Mouse (Mus musculus) liver, embryonic 14.5 days (tissue): ENCODE data around the gene Tspan1. TPM values are rescaled to one million over a fixed set of nuclear protein-coding genes. Genes with fewer than 3 reads are reported as not detected.

Experiments
- ATAC-seq: fragments of 200-750 bp; cut with Nextera tagmentation; 2 replicates; pipeline ENCODE4 v1.8.0; 2017; ENCODE audit warnings: moderate number of reproducible peaks, mild to moderate bottlenecking, moderate library complexity; ENCODE audit not compliant: insufficient read depth
- DNase-seq, 3 experiments: peaks; one replicate each; pipeline ENCODE4 v3.0.0-alpha.2; 2012 to 2013; ENCODE audit warnings: low read depth in 3 of 3, low spot score in 3 of 3
- H3K27ac ChIP-seq: fragments of 300-500 bp; sonication (generic); 2 replicates; pipeline ENCODE4 v1.5.1; 2014; ENCODE audit warnings: moderate library complexity, mild to moderate bottlenecking, control low read depth, inconsistent platforms
- H3K27me3 ChIP-seq: fragments of 300-500 bp; sonication (generic); 2 replicates; pipeline ENCODE4 v1.6.1; 2014; ENCODE audit warnings: mild to moderate bottlenecking, low read length, moderate library complexity; ENCODE audit not compliant: control insufficient read depth, insufficient read depth
- H3K36me3 ChIP-seq: fragments of 300-500 bp; sonication (generic); replicated peaks from 2 replicates; pipeline ENCODE4 v1.6.1; 2014; ENCODE audit warnings: low read depth; ENCODE audit not compliant: control insufficient read depth, insufficient read depth
- H3K4me1 ChIP-seq, 2 experiments: fragments of 200-500 bp in 1 of 2; fragments of 300-500 bp in 1 of 2; sonication (generic) in 1 of 2; replicated peaks; 2 replicates each; pipeline ENCODE4 v1.6.1; 2012 to 2014; ENCODE audit warnings: antibody characterized with exemption in 1 of 2, inconsistent platforms in 1 of 2, low read length in 1 of 2; ENCODE audit not compliant: control insufficient read depth in 2 of 2, insufficient read depth in 2 of 2
- H3K4me2 ChIP-seq: fragments of 300-500 bp; sonication (generic); 2 replicates; pipeline ENCODE4 v1.6.1; 2014; ENCODE audit warnings: low read depth, mild to moderate bottlenecking, control low read depth, moderate library complexity
- H3K4me3 ChIP-seq, 2 experiments: fragments of 200-500 bp in 1 of 2; fragments of 300-500 bp in 1 of 2; sonication (generic) in 1 of 2; 2 replicates each; pipeline ENCODE4 v1.5.1; 2012 to 2014; ENCODE audit warnings: low read depth in 2 of 2, low read length in 2 of 2, mild to moderate bottlenecking in 2 of 2, control low read depth in 1 of 2, inconsistent platforms in 1 of 2, moderate library complexity in 1 of 2; ENCODE audit not compliant: insufficient read depth in 1 of 2
- H3K9ac ChIP-seq: fragments of 300-500 bp; sonication (generic); replicated peaks from 2 replicates; pipeline ENCODE4 v1.6.1; 2014; ENCODE audit warnings: mild to moderate bottlenecking, control low read depth, moderate library complexity
- H3K9me3 ChIP-seq: fragments of 300-500 bp; sonication (generic); 2 replicates; pipeline ENCODE4 v1.6.1; 2016; ENCODE audit warnings: low read length, mixed read lengths; ENCODE audit not compliant: control insufficient read depth
- CTCF ChIP-seq: IDR thresholded peaks from 2 replicates; pipeline ENCODE4 v1.5.1; 2016; ENCODE audit warnings: antibody characterized with exemption, low read depth, control low read depth
- EP300 ChIP-seq: IDR thresholded peaks from 2 replicates; pipeline ENCODE4 v1.6.1; 2016; ENCODE audit warnings: antibody characterized with exemption, low read depth
- WGBS: fragments of 180-500 bp; shearing (Covaris S2); extraction: QIAGEN DNeasy Blood & Tissue Kit; methylation state at CpG from one replicate; pipeline ENCODE4 v1.1.7; 2014; ENCODE audit not compliant: insufficient replicate concordance; 5-methylcytosine and 5-hydroxymethylcytosine counted together
- polyA plus RNA-seq, 2 experiments: library from polyadenylated mRNA; depleted of rRNA in 1 of 2; stranded (reverse) in 1 of 2; unstranded in 1 of 2; fragments of >200 nt; fragmentation: Nextera tagmentation in 1 of 2; extraction: Ambion mirVana in 1 of 2; gene quantifications; 2 replicates each; pipeline versions ENCODE4 v1.2.1 to v1.2.3; 2012 to 2014

Gene Tspan1
- polyA plus RNA-seq, 2 experiments = not detected

GRCm38 (mm10) chr4:116168617-116169352 is 1.4 kb upstream of the Tspan1 start:
- ATAC-seq (peak; percentile 51; the same call in 1 of the 2 replicates), DNase-seq (peak in 1 of 3 experiments; percentile 32)
- Histone ChIP-seq H3K9ac (no peak overlapping the region), H3K27ac (no peak overlapping the region), H3K36me3 (no peaks in the 10 kb centered on the region), H3K4me3 (no peak overlapping the region), H3K27me3 (no peaks in the 10 kb centered on the region), H3K9me3 (no peaks in the 10 kb centered on the region), H3K4me2 (no peak overlapping the region), H3K4me1 (no peaks in the 10 kb centered on the region)
- peak; percentile 72 for TF ChIP-seq CTCF
- no peak for TF ChIP-seq EP300
- 50% methylated on average over 8 of the region's 8 CpGs for WGBS

- no peak for ATAC-seq
- TF ChIP-seq EP300 (no peak), CTCF (no peak)
- no peak overlapping the region for H3K9ac ChIP-seq
- no peaks in the 10 kb centered on the region for H3K36me3 ChIP-seq
- WGBS = 44% methylated on average over 8 of the region's 8 CpGs
- no peak overlapping the region for H3K27ac ChIP-seq
- no peak for DNase-seq
- H3K27me3 ChIP-seq = no peaks in the 10 kb centered on the region
- no peak overlapping the region for H3K4me2 ChIP-seq
- peaks cover 0 to 3% of the 10 kb centered on the region in 2 experiments; a peak in 2 of 4 replicates for H3K4me1 ChIP-seq
- H3K4me3 ChIP-seq = no peak overlapping the region
- H3K9me3 ChIP-seq = no peaks in the 10 kb centered on the region
Observed at GRCm38 (mm10) chr4:116165708-116166407, 1.5 kb downstream of the Tspan1 start.

DNA sequence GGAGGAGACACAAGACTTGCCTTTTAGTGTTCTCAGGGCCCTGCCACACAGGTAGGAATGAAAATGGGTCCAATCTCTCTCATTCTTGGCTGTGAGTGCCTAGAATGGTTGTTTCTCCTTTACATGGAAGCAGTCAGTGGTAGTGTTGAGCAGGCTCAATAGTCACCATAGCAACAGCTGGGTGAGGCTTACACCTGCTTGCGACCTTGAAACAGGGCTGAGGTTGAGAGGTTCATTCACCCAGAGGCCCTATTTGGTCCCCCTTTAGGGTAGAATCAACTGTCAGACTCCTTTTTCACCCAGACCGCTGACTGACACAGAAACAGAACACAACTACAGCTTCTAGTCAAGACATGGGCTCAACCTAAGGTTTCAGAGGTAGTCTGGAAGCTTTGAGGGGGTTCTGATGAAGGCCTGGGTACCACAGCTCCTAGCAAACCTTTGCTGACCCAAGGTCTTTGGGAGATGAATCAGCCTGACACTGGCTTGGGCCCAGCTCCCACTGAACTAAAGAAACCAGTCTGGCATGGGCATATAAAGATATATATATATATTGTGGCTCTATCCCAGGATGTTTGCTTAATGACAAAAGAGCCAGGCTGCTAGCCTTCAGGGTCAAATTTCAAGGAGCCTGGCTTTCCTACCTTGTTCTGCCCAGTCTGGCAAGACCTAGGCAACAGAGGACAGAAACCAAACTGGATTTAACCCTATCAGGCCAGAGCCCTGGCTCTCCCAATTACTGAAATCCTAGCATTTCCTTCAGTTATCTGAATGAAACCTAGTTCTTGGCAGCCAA is 2.4 kb downstream of the Tspan1 start:
- Histone ChIP-seq H3K4me1 (peaks cover 0 to 3% of the 10 kb centered on the region in 2 experiments; a peak in 2 of 4 replicates), H3K4me2 (no peak overlapping the region), H3K27me3 (no peaks in the 10 kb centered on the region), H3K9me3 (no peaks in the 10 kb centered on the region), H3K4me3 (no peak overlapping the region), H3K9ac (no peak overlapping the region), H3K27ac (no peak overlapping the region), H3K36me3 (no peaks in the 10 kb centered on the region)
- ATAC-seq (no peak), DNase-seq (no peak)
- TF ChIP-seq CTCF (no peak), EP300 (no peak)
- 60% methylated on average over 2 of the region's 2 CpGs for WGBS

- no peak for ATAC-seq
- 54% methylated on average over 4 of the region's 4 CpGs for WGBS
Observed at GRCm38 (mm10) chr4:116162142-116162541, 5.3 kb downstream of the Tspan1 start.

More at GRCm38 (mm10) chr4:116162142-116162541, 5.3 kb downstream of the Tspan1 start:
- Histone ChIP-seq H3K9ac (no peak overlapping the region), H3K4me3 (no peak overlapping the region), H3K36me3 (peaks cover 7% of the 10 kb centered on the region), H3K27ac (no peak overlapping the region), H3K4me1 (peaks cover 0 to 3% of the 10 kb centered on the region in 2 experiments; a peak in 2 of 4 replicates), H3K9me3 (no peaks in the 10 kb centered on the region), H3K27me3 (no peaks in the 10 kb centered on the region), H3K4me2 (no peak overlapping the region)
- no peak for DNase-seq
- TF ChIP-seq EP300 (no peak), CTCF (no peak)
